Mouse (Mus musculus) bone marrow macrophage, adult 2 months (primary cell): Measurements from ENCODE around the gene Nsmf.

Experiments used
- CTCF ChIP-seq: IDR thresholded peaks from 2 replicates; pipeline ENCODE4 v1.5.1; 2012; ENCODE audit warnings: low read depth, mild to moderate bottlenecking, low read length, moderate library complexity
- POLR2A ChIP-seq: IDR thresholded peaks from 2 replicates; pipeline ENCODE4 v1.6.1; 2012; ENCODE audit warnings: mild to moderate bottlenecking, low read depth, low read length, borderline replicate concordance

GRCm38 (mm10) chr2:25025109-25025508, 29.0 kb upstream of the Nsmf start:
- TF ChIP-seq CTCF (no peak), POLR2A (no peak)
